Mouse (Mus musculus): ENCODE data around the gene Wfdc15b. TPM values are rescaled to one million over a fixed set of nuclear protein-coding genes. Genes with fewer than 3 reads are reported as not detected.

The Wfdc15b gene
- polyA plus RNA-seq, 1 experiment from 2014 or later = not detected

DNA sequence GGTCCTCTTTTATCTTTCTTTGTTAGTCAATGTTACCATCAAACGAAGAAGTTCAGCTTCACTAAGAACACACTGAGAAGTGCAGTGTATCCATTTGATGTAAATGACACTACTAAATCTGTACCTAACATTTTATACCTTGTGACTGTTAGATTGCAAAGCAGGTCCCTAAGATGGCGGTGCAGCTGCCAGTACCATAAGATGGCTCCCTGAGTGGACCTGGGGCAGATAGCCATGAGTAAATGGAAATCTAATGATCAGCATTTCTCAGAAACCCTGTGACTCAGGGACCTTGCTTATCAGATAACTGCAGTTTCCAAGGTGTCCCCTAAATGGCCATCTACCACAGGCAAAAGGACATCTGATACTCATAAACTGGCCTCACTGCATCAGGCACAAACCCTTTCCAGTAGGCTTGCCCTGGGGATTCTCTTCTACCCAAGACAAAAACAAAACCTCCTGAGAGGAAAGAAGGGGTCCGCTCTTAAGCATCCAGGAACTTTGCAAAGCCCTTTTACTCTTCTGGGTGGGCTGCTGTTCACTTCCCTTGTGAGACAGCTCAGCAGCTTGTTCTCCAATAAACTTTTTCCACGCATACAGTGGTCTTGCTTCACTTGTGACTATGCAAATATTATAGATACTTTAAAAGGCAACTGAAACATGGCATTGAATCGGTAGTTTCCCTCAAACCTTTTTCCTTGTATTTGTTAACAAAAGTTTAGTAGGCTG, 25.3 kb downstream of the Wfdc15b start:
- no peak for ATAC-seq (ENCODE audit: low FRiP score)
- Histone ChIP-seq H3K27me3 (no peaks in the 10 kb centered on the region), H3K4me3 (no peak overlapping the region), H3K36me3 (no peaks in the 10 kb centered on the region), H3K4me1 (replicated peaks) (no peaks in the 10 kb centered on the region), H3K9me3 (no peaks in the 10 kb centered on the region), H3K27ac (no peak overlapping the region), H3K4me2 (no peak overlapping the region), H3K9ac (no peak overlapping the region)
- WGBS = 90% methylated on average over 5 of the region's 5 CpGs

- ATAC-seq (ENCODE audit: low FRiP score) = no peak
- Histone ChIP-seq H3K4me3 (no peak overlapping the region), H3K27ac (no peak overlapping the region), H3K4me2 (no peak overlapping the region), H3K9ac (no peak overlapping the region), H3K36me3 (no peaks in the 10 kb centered on the region), H3K9me3 (no peaks in the 10 kb centered on the region), H3K4me1 (replicated peaks) (no peaks in the 10 kb centered on the region), H3K27me3 (no peaks in the 10 kb centered on the region)
- 86% methylated on average over 5 of the region's 5 CpGs for WGBS
Measured at GRCm38 (mm10) chr2:164194959-164195630, 26.4 kb downstream of the Wfdc15b start.

DNA sequence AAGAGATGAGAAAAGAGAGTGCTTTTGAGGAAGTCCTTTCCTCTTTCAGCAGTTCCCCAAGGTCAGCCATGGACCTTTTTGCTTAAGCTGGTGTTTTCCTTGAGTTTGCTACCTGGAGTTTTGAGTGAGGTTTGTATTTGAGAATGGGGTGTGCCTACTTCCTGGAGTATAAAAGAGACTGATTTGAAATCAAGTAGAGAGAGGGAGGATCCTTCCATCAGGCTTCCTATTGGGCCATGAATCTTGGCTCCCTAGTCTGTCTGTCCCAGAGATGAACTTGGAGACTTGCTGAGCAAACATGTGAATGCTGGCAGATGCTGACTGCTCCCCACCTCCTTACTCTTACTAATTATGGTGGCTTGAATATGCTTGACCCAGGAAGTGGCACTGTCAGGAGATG, 29.2 kb downstream of the Wfdc15b start:
- no peak for ATAC-seq (ENCODE audit: low FRiP score)
- Histone ChIP-seq H3K36me3 (no peaks in the 10 kb centered on the region), H3K27ac (no peak overlapping the region)

DNA sequence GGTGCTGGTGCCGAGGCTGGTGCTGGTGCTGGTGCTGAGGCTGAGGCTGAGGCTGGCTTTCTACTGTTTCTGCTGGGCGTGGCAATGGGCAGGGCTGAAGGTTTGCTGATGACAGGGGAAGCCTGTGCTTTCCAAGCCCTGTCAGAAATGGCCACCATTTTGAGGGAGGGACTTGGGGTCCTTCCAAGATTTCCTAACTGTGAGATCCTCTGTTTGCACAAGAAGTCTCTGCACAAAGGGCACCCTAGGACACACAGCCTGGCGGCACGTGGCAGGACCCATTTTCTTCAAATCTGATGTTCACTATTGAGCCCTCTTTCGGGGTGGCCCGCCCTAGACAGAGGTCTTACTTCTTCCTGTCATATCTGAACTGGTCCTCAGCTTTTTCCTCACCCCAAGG, 30.9 kb downstream of the Wfdc15b start, which contains the start of gene Wfdc12:
Gene Wfdc12 (minus strand): TSS at position 33 of the 400 bp plus-strand sequence.
- no peak within 1 kb of the TSS for H3K4me2 ChIP-seq
- H3K4me1 ChIP-seq (replicated peaks) = no peaks in the 10 kb centered on the region
- no peak within 1 kb of the TSS for H3K4me3 ChIP-seq
- H3K9me3 ChIP-seq = no peaks in the 10 kb centered on the region
- no peak within 1 kb of the TSS for H3K27ac ChIP-seq
- no peaks in the 10 kb centered on the region for H3K36me3 ChIP-seq
- no peak within 1 kb of the TSS for H3K9ac ChIP-seq
- ATAC-seq (ENCODE audit: low FRiP score) = no peak
- H3K27me3 ChIP-seq = no peaks in the 10 kb centered on the region
- 81% methylated on average over 6 of the region's 6 CpGs for WGBS

More for the DNA sequence above, 29.2 kb downstream of the Wfdc15b start:
- Histone ChIP-seq H3K9ac (no peak overlapping the region), H3K9me3 (no peaks in the 10 kb centered on the region), H3K4me1 (replicated peaks) (no peaks in the 10 kb centered on the region), H3K4me2 (no peak overlapping the region), H3K27me3 (no peaks in the 10 kb centered on the region), H3K4me3 (no peak overlapping the region)

GRCm38 (mm10) chr2:164188722-164189121, 32.7 kb downstream of the Wfdc15b start:
- Histone ChIP-seq H3K36me3 (no peaks in the 10 kb centered on the region), H3K4me2 (no peak overlapping the region), H3K27ac (no peak overlapping the region), H3K9ac (no peak overlapping the region), H3K27me3 (no peaks in the 10 kb centered on the region), H3K4me3 (no peak overlapping the region), H3K4me1 (replicated peaks) (no peaks in the 10 kb centered on the region), H3K9me3 (no peaks in the 10 kb centered on the region)
- WGBS = 34% methylated on average over 5 of the region's 5 CpGs
- ATAC-seq (ENCODE audit: low FRiP score) = no peak

DNA sequence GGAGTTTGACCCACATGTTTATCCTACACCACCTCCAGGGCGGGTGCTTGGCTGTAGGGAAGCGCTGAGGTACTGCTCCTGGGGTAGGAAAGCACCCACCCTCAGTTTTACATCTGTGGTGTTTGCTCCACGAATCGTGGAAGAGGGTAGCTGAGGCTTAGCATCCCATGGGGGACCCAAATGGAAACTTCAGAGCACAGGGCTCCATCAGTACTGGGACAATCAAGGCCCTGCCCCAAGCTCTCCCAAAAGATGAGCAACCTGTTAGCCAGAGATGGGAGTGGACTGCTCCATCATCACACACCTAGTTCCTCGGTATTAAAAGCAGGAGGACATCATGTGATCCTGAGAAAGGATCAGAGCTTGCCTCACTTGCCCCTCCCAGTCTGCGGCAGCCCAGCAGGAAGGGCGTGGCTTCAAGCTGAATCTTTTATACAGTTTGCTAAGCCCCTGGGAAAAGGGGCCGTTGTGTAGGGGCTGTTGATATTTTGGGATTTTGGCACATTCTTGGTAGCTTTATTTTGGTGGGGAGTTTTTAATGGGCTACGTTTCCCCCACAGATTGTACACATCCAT, 37.2 kb downstream of the Wfdc15b start:
- Histone ChIP-seq H3K27me3 (peaks cover 4% of the 10 kb centered on the region; the same call in 1 of the 2 replicates), H3K9me3 (no peaks in the 10 kb centered on the region), H3K27ac (no peak overlapping the region), H3K4me3 (no peak overlapping the region), H3K4me2 (no peak overlapping the region), H3K4me1 (replicated peaks) (no peaks in the 10 kb centered on the region), H3K36me3 (no peaks in the 10 kb centered on the region), H3K9ac (no peak overlapping the region)
- no peak for ATAC-seq (ENCODE audit: low FRiP score)
- 46% methylated on average over 9 of the region's 9 CpGs for WGBS

DNA sequence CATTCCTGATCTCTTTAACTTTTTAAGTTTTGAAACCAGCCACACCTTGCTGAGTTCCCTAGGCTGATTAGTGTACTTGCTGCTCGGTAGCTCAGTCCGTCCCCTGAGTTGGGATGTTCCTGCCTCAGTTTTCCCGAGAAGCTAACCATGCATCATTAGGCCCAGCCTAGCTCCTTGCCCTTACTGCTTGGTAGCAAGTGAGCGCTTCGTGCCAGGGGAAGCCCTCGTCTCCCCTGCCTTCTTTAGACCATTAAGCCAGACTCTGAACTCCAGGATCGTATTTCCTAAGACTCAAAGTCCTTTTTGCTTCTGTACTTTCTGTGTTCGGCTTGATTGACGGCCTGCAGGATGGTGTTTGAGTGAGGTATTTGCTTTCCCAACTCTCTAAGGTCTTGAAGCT, 38.1 kb downstream of the Wfdc15b start:
- Histone ChIP-seq H3K27me3 (peaks cover 4% of the 10 kb centered on the region; the same call in 1 of the 2 replicates), H3K4me3 (no peak overlapping the region), H3K4me1 (replicated peaks) (no peaks in the 10 kb centered on the region), H3K9me3 (no peaks in the 10 kb centered on the region), H3K4me2 (no peak overlapping the region), H3K27ac (no peak overlapping the region), H3K36me3 (no peaks in the 10 kb centered on the region), H3K9ac (no peak overlapping the region)
- 79% methylated on average over 9 of the region's 9 CpGs for WGBS
- ATAC-seq (ENCODE audit: low FRiP score) = no peak

DNA sequence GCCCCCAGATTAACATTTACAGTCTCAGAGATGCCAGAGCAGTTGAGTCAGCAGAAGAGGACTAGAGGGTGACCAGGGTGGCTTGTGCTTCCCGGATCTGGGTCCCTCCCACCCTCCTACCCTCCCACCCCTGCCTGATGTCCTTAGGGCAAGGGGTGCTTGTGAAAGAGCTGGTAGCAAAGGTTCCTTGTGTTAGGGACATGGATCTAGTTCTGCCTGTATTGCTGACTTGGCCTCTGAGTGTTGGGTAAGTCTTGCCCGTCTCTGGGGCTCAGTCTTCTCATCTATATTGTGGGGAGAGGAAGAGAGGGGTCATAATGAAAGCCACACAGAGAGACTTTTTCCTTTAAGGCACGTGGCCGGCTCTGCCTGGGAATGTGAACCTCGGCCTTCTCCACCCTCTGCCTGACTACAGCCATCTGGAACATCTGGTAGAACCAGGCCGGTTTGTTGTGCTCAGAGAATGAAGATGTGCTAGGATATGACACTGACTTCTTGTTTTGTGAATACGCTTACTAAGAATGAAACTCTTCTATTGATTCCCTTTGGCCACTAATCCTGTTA, 38.7 kb downstream of the Wfdc15b start, which contains the start of gene Wfdc5:
Gene Wfdc5 (minus strand): TSS at position 51 of the 564 bp plus-strand sequence.
- peaks cover 4% of the 10 kb centered on the region; the same call in 1 of the 2 replicates for H3K27me3 ChIP-seq
- ATAC-seq (ENCODE audit: low FRiP score) = no peak
- no peaks in the 10 kb centered on the region for H3K4me1 ChIP-seq (replicated peaks)
- H3K9me3 ChIP-seq = no peaks in the 10 kb centered on the region
- no peak within 1 kb of the TSS for H3K27ac ChIP-seq
- H3K4me3 ChIP-seq = no peak within 1 kb of the TSS
- 86% methylated on average over 7 of the region's 7 CpGs for WGBS
- no peak within 1 kb of the TSS for H3K4me2 ChIP-seq
- no peak within 1 kb of the TSS for H3K9ac ChIP-seq
- no peaks in the 10 kb centered on the region for H3K36me3 ChIP-seq

DNA sequence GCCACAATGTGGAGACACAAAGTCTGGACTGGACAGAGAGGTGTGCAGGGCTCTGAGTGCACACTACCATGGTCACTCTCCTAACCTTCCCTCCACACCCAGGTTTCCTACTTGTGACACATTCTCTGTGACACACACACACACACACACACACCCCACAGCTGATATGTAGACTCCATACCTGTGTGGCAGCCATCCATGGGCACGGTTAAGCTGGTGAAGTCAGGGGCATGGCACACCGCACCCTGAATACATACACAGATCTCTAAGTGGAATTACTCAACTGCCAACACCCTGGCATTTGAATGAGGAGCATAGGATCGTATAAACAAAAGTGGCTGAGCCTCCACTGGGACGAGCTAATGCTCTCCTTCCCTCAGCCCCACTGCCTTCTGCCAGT, 40.7 kb downstream of the Wfdc15b start:
- no peak for ATAC-seq (ENCODE audit: low FRiP score)
- Histone ChIP-seq H3K4me2 (no peak overlapping the region), H3K4me3 (no peak overlapping the region), H3K4me1 (replicated peaks) (no peaks in the 10 kb centered on the region), H3K9ac (no peak overlapping the region), H3K9me3 (no peaks in the 10 kb centered on the region), H3K27me3 (peaks cover 4% of the 10 kb centered on the region; the same call in 1 of the 2 replicates), H3K36me3 (no peaks in the 10 kb centered on the region), H3K27ac (no peak overlapping the region)
- WGBS = 91% methylated on average over 4 of the region's 4 CpGs

- Histone ChIP-seq H3K36me3 (no peaks in the 10 kb centered on the region), H3K9me3 (no peaks in the 10 kb centered on the region), H3K4me2 (no peak overlapping the region), H3K4me1 (replicated peaks) (no peaks in the 10 kb centered on the region), H3K27me3 (peaks cover 8% of the 10 kb centered on the region; the same call in 1 of the 2 replicates), H3K4me3 (no peak overlapping the region), H3K27ac (no peak overlapping the region), H3K9ac (no peak overlapping the region)
- WGBS = 56% methylated on average over 2 of the region's 3 CpGs
- no peak for ATAC-seq (ENCODE audit: low FRiP score)
Measured at GRCm38 (mm10) chr2:164180124-164180523, 41.3 kb downstream of the Wfdc15b start.

GRCm38 (mm10) chr2:164177831-164178230, 43.6 kb downstream of the Wfdc15b start:
- no peak for ATAC-seq (ENCODE audit: low FRiP score)
- Histone ChIP-seq H3K4me3 (no peak overlapping the region), H3K4me2 (no peak overlapping the region), H3K4me1 (replicated peaks) (no peaks in the 10 kb centered on the region), H3K9me3 (no peaks in the 10 kb centered on the region), H3K36me3 (no peaks in the 10 kb centered on the region), H3K27ac (no peak overlapping the region), H3K27me3 (peaks cover 23% of the 10 kb centered on the region; the same call in 1 of the 2 replicates), H3K9ac (no peak overlapping the region)
- WGBS = 94% methylated on average over 5 of the region's 5 CpGs

DNA sequence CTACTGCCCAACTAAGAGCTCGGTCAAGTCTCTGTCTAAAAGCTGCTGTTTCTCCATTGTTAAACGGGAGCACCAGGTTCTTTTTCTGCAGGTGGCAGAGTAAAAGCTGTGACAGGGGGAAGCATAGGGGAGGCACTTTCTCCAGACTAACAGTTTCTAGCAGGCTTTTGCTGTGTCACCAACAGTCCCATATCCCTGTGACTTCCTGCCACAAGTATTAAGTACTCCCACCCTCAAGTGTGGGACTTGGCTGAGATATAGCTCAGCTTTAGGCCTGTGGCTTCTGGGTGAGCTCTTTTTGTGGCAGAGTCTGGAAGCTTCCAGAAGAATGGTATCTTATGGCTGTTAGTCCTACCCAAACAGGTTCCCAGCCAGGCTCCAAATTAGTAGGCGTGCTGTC, 45.6 kb downstream of the Wfdc15b start:
- Histone ChIP-seq H3K9me3 (no peaks in the 10 kb centered on the region), H3K4me2 (no peak overlapping the region), H3K9ac (no peak overlapping the region), H3K4me1 (replicated peaks) (peaks cover 5% of the 10 kb centered on the region), H3K27me3 (peaks cover 37% of the 10 kb centered on the region), H3K4me3 (no peak overlapping the region), H3K27ac (no peak overlapping the region), H3K36me3 (no peaks in the 10 kb centered on the region)
- ATAC-seq (ENCODE audit: low FRiP score) = no peak
- WGBS = 85% methylated on average over 3 of the region's 3 CpGs

Data from hindbrain, embryonic 13.5 days (tissue).